8 mouse cellular contexts compared by ENCODE assay signal in the genomic region with DNA sequence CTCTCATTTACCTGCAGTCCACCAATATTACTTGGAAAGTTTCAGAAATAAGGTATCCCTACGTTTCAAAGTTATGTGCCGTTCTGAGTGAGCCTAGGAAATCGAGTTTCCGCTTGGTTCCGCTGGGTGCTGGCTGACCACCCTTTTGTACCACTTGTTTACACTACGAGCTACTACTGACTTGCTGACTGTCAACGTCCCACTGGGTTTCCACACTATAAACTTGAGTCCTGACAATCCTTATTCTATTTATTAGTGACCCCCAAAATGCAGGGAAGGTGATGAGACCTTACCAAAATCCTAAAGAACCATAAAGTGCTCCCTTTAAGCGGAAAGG. TPM values are rescaled to one million over a fixed set of nuclear protein-coding genes. Genes with fewer than 3 reads are reported as not detected.
DNase-seq lines count a peak whose midpoint lies in the region; ATAC-seq and TF ChIP-seq lines count a peak whose summit lies in the region.

No protein-coding gene starts in this region.

- H3K9ac ChIP-seq in kidney, embryonic 15.5 days, result peak overlapping the region; percentile 99
- H3K9ac ChIP-seq in midbrain, embryonic 16.5 days (ENCODE audit: low read depth, low read length), result peak overlapping the region; percentile 61

- DNase-seq in kidney, adult 18-20 months, result no peak
- no peak for DNase-seq in cerebellum, postnatal 4 days (ENCODE audit: low spot score in 2 of 2)
- DNase-seq in frontal cortex, adult 2 months (ENCODE audit: extremely low spot score in 1 of 2, low spot score in 1 of 2), result no peak
- no peak for DNase-seq in left cerebral cortex, postnatal 10 days (ENCODE audit: extremely low spot score in 1 of 2, low spot score in 2 of 2)

- no peak for TF ChIP-seq POLR2A in cortical plate, adult 2 months (IDR thresholded peaks at IDR 0.05; ENCODE audit: extremely low read depth, insufficient read depth, low read length)

- H3K9me3 ChIP-seq in kidney, embryonic 15.5 days (replicated peaks), result no peaks in the 10 kb centered on the region
- H3K9me3 ChIP-seq in midbrain, embryonic 16.5 days (replicated peaks; ENCODE audit: control insufficient read depth, low read length, poor library complexity, severe bottlenecking), result no peaks in the 10 kb centered on the region

- ATAC-seq in kidney, embryonic 15.5 days (replicated peaks; ENCODE audit: low FRiP score), result peak; percentile 68
- peak; percentile 30 for ATAC-seq in inflammation-experienced regulatory T-cells, adult 6 months
- ATAC-seq in midbrain, embryonic 16.5 days, result peak; percentile 53

- WGBS in kidney, embryonic 15.5 days, result 8% methylated on average over 8 of the region's 8 CpGs
- 10% methylated on average over 8 of the region's 8 CpGs for WGBS in midbrain, embryonic 16.5 days

- H3K4me3 ChIP-seq in kidney, embryonic 15.5 days (replicated peaks), result peak overlapping the region; percentile 93
- peak overlapping the region; percentile 80 for H3K4me3 ChIP-seq in cortical plate, adult 2 months (ENCODE audit: insufficient read depth, low read length)
- H3K4me3 ChIP-seq in midbrain, embryonic 16.5 days (ENCODE audit: low read depth, low read length), result peak overlapping the region; percentile 92

- H3K27me3 ChIP-seq in kidney, embryonic 15.5 days, result no peaks in the 10 kb centered on the region
- no peaks in the 10 kb centered on the region for H3K27me3 ChIP-seq in midbrain, embryonic 16.5 days (ENCODE audit: control insufficient read depth, insufficient read depth, low read depth, low read length)

- H3K4me2 ChIP-seq in kidney, embryonic 15.5 days, result peak overlapping the region; percentile 57
- peak overlapping the region; percentile 74 for H3K4me2 ChIP-seq in midbrain, embryonic 16.5 days (ENCODE audit: low read length)

- peaks cover 12% of the 10 kb centered on the region for H3K4me1 ChIP-seq in kidney, embryonic 15.5 days
- peaks cover 5% of the 10 kb centered on the region; the same call in 1 of the 2 replicates for H3K4me1 ChIP-seq in cortical plate, adult 2 months (ENCODE audit: control insufficient read depth, insufficient read depth, low read length)
- peaks cover 13% of the 10 kb centered on the region for H3K4me1 ChIP-seq in midbrain, embryonic 16.5 days (ENCODE audit: control insufficient read depth, insufficient read depth, low read length)

- 0 out of 2 replicates have a peak, but pooled peaks cover 5% of the 10 kb centered on the region for H3K36me3 ChIP-seq in kidney, embryonic 15.5 days
- no peaks in the 10 kb centered on the region for H3K36me3 ChIP-seq in midbrain, embryonic 16.5 days (ENCODE audit: control insufficient read depth, insufficient read depth, low read length)

- no peak for TF ChIP-seq CTCF in cortical plate, adult 2 months (IDR thresholded peaks at IDR 0.05; ENCODE audit: extremely low read depth, insufficient read depth, low read length)

- intact Hi-C loops in left cerebral cortex, postnatal 10 days (cut with DNase I), result no loop called here

- H3K27ac ChIP-seq in kidney, embryonic 15.5 days, result peak overlapping the region; percentile 74
- H3K27ac ChIP-seq in cortical plate, adult 2 months (ENCODE audit: insufficient read depth, low read length), result peak overlapping the region; percentile 39; the same call in 1 of the 2 replicates
- peak overlapping the region; percentile 97 for H3K27ac ChIP-seq in midbrain, embryonic 16.5 days (ENCODE audit: low read length)

RNA-seq across cellular contexts. Expression of a gene that starts 0.4 kb away (rescaled TPM):
- 88.4 and 93.2 TPM in 2 replicates for polyA plus RNA-seq in kidney, embryonic 15.5 days (2015; fragmentation: Nextera tagmentation; extraction: Ambion mirVana)
- 52.6 and 57.5 TPM in 2 replicates for polyA plus RNA-seq in cortical plate, adult 2 months (2012; rRNA removed)
- 10 to 100 TPM; 35.8 to 65.7 (median 56.6) TPM for polyA plus RNA-seq in inflammation-experienced regulatory T-cells, adult 6 months (2017; shearing (Covaris generic))
- polyA plus RNA-seq in midbrain, embryonic 16.5 days (2015; fragmentation: Nextera tagmentation; extraction: Ambion mirVana), result 90.7 and 104 TPM in 2 replicates
- polyA plus RNA-seq in frontal cortex, adult 2 months (2012; rRNA removed), result 66.2 and 66.4 TPM in 2 replicates
- total RNA-seq in left cerebral cortex, postnatal 10 days (2021), result 10 to 100 TPM; 59.4 to 76.6 TPM

RNA-seq across cellular contexts. Expression of a gene that starts 15.2 kb away (rescaled TPM):
- 45.3 and 48.5 TPM in 2 replicates for polyA plus RNA-seq in kidney, embryonic 15.5 days (2015; fragmentation: Nextera tagmentation; extraction: Ambion mirVana)
- 40.4 and 47.4 TPM in 2 replicates for polyA plus RNA-seq in cortical plate, adult 2 months (2012; rRNA removed)
- 100 to 1,000 TPM; 168 to 273 (median 211) TPM for polyA plus RNA-seq in inflammation-experienced regulatory T-cells, adult 6 months (2017; shearing (Covaris generic))
- polyA plus RNA-seq in midbrain, embryonic 16.5 days (2015; fragmentation: Nextera tagmentation; extraction: Ambion mirVana), result 40.6 and 43.7 TPM in 2 replicates
- polyA plus RNA-seq in frontal cortex, adult 2 months (2012; rRNA removed), result 30.8 and 37.2 TPM in 2 replicates
- 10 to 100 TPM; 27.6 to 30.6 TPM for total RNA-seq in left cerebral cortex, postnatal 10 days (2021)

RNA-seq across cellular contexts. Expression of a gene that starts 29.8 kb away (rescaled TPM):
- polyA plus RNA-seq in kidney, embryonic 15.5 days (2015; fragmentation: Nextera tagmentation; extraction: Ambion mirVana), result 15.9 and 22.9 TPM in 2 replicates
- polyA plus RNA-seq in cortical plate, adult 2 months (2012; rRNA removed), result 21.4 and 21.6 TPM in 2 replicates
- 1 to 10 TPM in 2 of 3 experiments, under 1 TPM in 1; 0.87 to 2.7 (median 1.2) TPM for polyA plus RNA-seq in inflammation-experienced regulatory T-cells, adult 6 months (2017; shearing (Covaris generic))
- 18.7 and 21.3 TPM in 2 replicates for polyA plus RNA-seq in midbrain, embryonic 16.5 days (2015; fragmentation: Nextera tagmentation; extraction: Ambion mirVana)
- polyA plus RNA-seq in frontal cortex, adult 2 months (2012; rRNA removed), result 19.4 and 22.6 TPM in 2 replicates
- 10 to 100 TPM; 43.5 to 45.5 TPM for total RNA-seq in left cerebral cortex, postnatal 10 days (2021)

RNA-seq across cellular contexts. Expression of a gene that starts 42.4 kb away (rescaled TPM):
- 28.3 and 29.5 TPM in 2 replicates for polyA plus RNA-seq in kidney, embryonic 15.5 days (2015; fragmentation: Nextera tagmentation; extraction: Ambion mirVana)
- 34.6 and 37.3 TPM in 2 replicates for polyA plus RNA-seq in cortical plate, adult 2 months (2012; rRNA removed)
- polyA plus RNA-seq in inflammation-experienced regulatory T-cells, adult 6 months (2017; shearing (Covaris generic)), result 10 to 100 TPM; 21.5 to 42.4 (median 41.8) TPM
- 38.3 and 41.9 TPM in 2 replicates for polyA plus RNA-seq in midbrain, embryonic 16.5 days (2015; fragmentation: Nextera tagmentation; extraction: Ambion mirVana)
- polyA plus RNA-seq in frontal cortex, adult 2 months (2012; rRNA removed), result 36.3 and 36.4 TPM in 2 replicates
- 10 to 100 TPM; 35.0 to 35.1 TPM for total RNA-seq in left cerebral cortex, postnatal 10 days (2021)

RNA-seq across cellular contexts. Expression of a gene that starts 55.1 kb away (rescaled TPM):
- 116 and 127 TPM in 2 replicates for polyA plus RNA-seq in kidney, embryonic 15.5 days (2015; fragmentation: Nextera tagmentation; extraction: Ambion mirVana)
- polyA plus RNA-seq in cortical plate, adult 2 months (2012; rRNA removed), result 137 TPM in 2 replicates
- polyA plus RNA-seq in inflammation-experienced regulatory T-cells, adult 6 months (2017; shearing (Covaris generic)), result 100 to 1,000 TPM in 2 of 3 experiments, 10 to 100 TPM in 1; 98.7 to 106 (median 103) TPM
- 147 and 154 TPM in 2 replicates for polyA plus RNA-seq in midbrain, embryonic 16.5 days (2015; fragmentation: Nextera tagmentation; extraction: Ambion mirVana)
- 126 and 127 TPM in 2 replicates for polyA plus RNA-seq in frontal cortex, adult 2 months (2012; rRNA removed)
- total RNA-seq in left cerebral cortex, postnatal 10 days (2021), result 10 to 100 TPM; 83.8 to 84.2 TPM

Comparison
In these comparisons a context has a peak if more than half of its experiments do, and no peak if none do; other contexts are left out.
1. H3K27ac ChIP-seq: peak in every context shown above with its lines; median percentile 97 in midbrain, embryonic 16.5 days; 74 in kidney, embryonic 15.5 days; 39 in cortical plate, adult 2 months.